Mouse (Mus musculus) limb, embryonic 11.5 days (tissue): ENCODE measurements at regions not wholly inside any gene's neighbourhood (a gene's known extent, or its start where the extent isn't known, plus 50 kb on each side); places are given as distances from the start of the nearest gene placed in this dataset. TPM values are rescaled to one million over a fixed set of nuclear protein-coding genes. Genes with fewer than 3 reads are reported as not detected.

Experiments used
- microRNA-seq: library from miRNA; unstranded; fragments of <30 nt; microRNA quantifications from one replicate; pipeline ENCODE4, GENCODE M21; 2016

Small RNA genes in the stretch of these regions (microRNA-seq; reads per million reads assigned to microRNA genes)
- gene Gm24370, result not detected
